Mouse (Mus musculus) olfactory bulb, adult 2 months (tissue): ENCODE results near the gene Gdf3. TPM values are rescaled to one million over a fixed set of nuclear protein-coding genes. Genes with fewer than 3 reads are reported as not detected.

Source experiments
- H3K27ac ChIP-seq: fragments of 200-500 bp; 2 replicates; pipeline ENCODE4 v1.5.1; 2012; ENCODE audit warnings: low read depth, low read length; ENCODE audit not compliant: insufficient read depth
- H3K4me1 ChIP-seq: fragments of 200-500 bp; 2 replicates; pipeline ENCODE4 v1.6.1; 2012; ENCODE audit warnings: low read length; ENCODE audit not compliant: control insufficient read depth, insufficient read depth
- H3K4me3 ChIP-seq: fragments of 200-500 bp; 2 replicates; pipeline ENCODE4 v1.5.1; 2012; ENCODE audit warnings: mild to moderate bottlenecking, low read depth, low read length, moderate library complexity; ENCODE audit not compliant: insufficient read depth
- CTCF ChIP-seq: fragments of 200-500 bp; IDR thresholded peaks from 2 replicates; pipeline ENCODE4 v1.5.1; 2012; ENCODE audit warnings: low read depth, mild to moderate bottlenecking, low read length, moderate library complexity; ENCODE audit not compliant: insufficient read depth
- WGBS: fragments of 180-500 bp; shearing (Covaris S2); methylation state at CpG from one replicate; pipeline ENCODE4 v1.1.7; 2018; 5-methylcytosine and 5-hydroxymethylcytosine counted together
- polyA plus RNA-seq: library from polyadenylated mRNA; stranded (reverse); fragments of >200 nt; gene quantifications from 2 replicates; pipeline ENCODE4 v1.2.4, GENCODE M21; 2012; ENCODE audit warnings: low replicate concordance; ENCODE audit not compliant: missing spikeins, insufficient read depth, insufficient read length

The Gdf3 gene
- polyA plus RNA-seq, 1 experiment: not detected

DNA sequence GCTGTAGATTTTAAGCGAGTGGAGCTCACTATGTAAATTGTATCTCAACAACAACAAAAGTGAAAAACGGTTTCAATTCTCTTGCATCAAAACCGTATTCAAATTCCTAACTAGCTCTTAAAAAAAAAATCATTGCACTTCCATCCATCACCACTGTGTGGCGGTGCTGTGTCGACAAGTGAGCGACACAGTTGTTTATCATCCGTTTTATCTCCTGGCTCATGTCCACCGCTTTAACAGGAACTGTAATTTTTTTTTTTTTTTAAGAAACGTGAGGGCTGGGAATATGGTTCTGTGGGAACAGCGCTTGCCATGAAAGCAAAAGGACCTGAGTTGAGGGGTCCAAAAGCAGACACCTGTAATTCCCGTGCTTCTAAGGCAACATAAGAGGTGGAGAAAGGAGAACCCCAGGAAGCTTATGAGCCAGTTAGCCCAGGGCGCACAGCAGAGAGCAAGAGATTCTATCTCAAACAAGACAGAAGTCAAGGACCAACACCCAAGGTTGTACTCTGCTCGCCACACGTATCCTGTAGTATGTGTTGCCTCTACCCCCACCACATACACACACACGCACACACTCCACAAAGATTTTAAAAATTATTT lies 52.8 kb downstream of the Gdf3 start:
- WGBS: 24% methylated on average over 15 of the region's 15 CpGs
- TF ChIP-seq CTCF: no peak
- Histone ChIP-seq H3K27ac (no peak overlapping the region), H3K4me1 (0 out of 2 replicates have a peak, but pooled peaks cover 3% of the 10 kb centered on the region), H3K4me3 (no peak overlapping the region)

Other genes with a start within 250 kb of the Gdf3 start
- gene Rimklb, start 111.3 kb downstream of the Gdf3 start, polyA plus RNA-seq: not detected in 2 replicates
- gene Mfap5, start 104.2 kb downstream of the Gdf3 start, polyA plus RNA-seq: not detected in 2 replicates
- not detected in 2 replicates for gene Aicda, start 56.3 kb downstream of the Gdf3 start, polyA plus RNA-seq
- not detected in 2 replicates for gene Apobec1, start 7.6 kb downstream of the Gdf3 start, polyA plus RNA-seq
- gene Dppa3, start 16.3 kb upstream of the Gdf3 start, polyA plus RNA-seq: not detected in 2 replicates
- gene Nanog, start 97.4 kb upstream of the Gdf3 start, polyA plus RNA-seq: not detected in 2 replicates
- gene Slc2a3, start 191.6 kb upstream of the Gdf3 start, polyA plus RNA-seq: not detected in 2 replicates
- not detected in 2 replicates for gene Foxj2, start 209.8 kb upstream of the Gdf3 start, polyA plus RNA-seq
- gene C3ar1, start 246.1 kb upstream of the Gdf3 start, polyA plus RNA-seq: not detected in 2 replicates